Mouse (Mus musculus): ENCODE measurements at regions not wholly inside any gene's neighbourhood (a gene's known extent, or its start where the extent isn't known, plus 50 kb on each side); places are given as distances from the start of the nearest gene placed in this dataset.

DNA sequence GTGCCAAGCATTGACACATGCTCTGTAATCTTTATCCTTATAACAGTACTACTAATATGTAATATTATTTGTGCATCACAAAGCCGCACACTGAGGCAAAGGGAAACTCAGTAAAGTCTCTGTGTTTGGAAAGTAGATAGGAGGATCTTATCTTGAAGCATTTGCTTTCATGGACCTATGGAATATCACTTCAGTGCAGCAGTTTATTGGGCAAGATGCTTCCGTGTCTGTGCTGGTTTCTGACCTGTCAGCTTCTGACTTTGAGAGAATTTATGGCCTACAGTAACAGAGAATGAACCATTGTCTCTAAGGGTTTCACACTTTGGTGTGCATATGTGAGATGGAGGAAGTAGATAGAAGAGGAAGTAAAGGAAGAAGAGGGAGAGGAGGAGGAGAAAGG lies 74.0 kb upstream of the Far2 start:
- Histone ChIP-seq H3K4me3 (ENCODE audit: insufficient read depth, low read depth, low read length) (no peak overlapping the region), H3K9ac (ENCODE audit: low read depth, low read length) (no peak overlapping the region), H3K79me2 (ENCODE audit: control insufficient read depth, insufficient read depth, low read length) (no peaks in the 10 kb centered on the region), H3K4me1 (ENCODE audit: control insufficient read depth, insufficient read depth, low read length) (no peaks in the 10 kb centered on the region), H3K36me3 (ENCODE audit: control insufficient read depth, insufficient read depth, low read length) (no peaks in the 10 kb centered on the region), H3K27me3 (ENCODE audit: control insufficient read depth, insufficient read depth, low read length) (no peaks in the 10 kb centered on the region), H3K27ac (replicated peaks; ENCODE audit: insufficient read depth, low read depth, low read length) (no peak overlapping the region)
- 75% methylated on average over 2 of the region's 2 CpGs for WGBS
- TF ChIP-seq POLR2A (IDR thresholded peaks at IDR 0.05; ENCODE audit: extremely low read depth, insufficient read depth, low read length), result no peak
- no peak for TF ChIP-seq CTCF (IDR thresholded peaks at IDR 0.05; ENCODE audit: low read depth, low read length)
- no peak for DNase-seq (ENCODE audit: extremely low read depth, low read depth, low spot score)

DNA sequence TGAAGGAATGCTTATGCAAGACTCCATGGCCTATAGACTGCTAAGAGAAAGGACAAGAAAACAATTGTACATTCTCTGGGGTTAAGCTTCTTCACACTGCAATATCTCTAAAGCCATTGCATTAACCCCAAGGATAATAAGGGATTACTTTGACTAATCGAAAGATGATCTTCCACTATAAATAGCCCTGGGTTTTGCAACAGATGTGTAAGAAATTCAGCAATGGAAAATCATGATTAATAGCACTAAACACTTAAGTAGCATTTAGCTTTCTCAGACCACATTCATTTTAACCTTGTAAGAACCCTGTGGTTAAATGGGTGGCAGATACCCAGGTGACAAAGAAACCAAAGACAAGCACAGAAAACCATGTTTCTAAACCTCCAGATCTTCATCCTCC lies 71.1 kb upstream of the Far2 start:
- Histone ChIP-seq H3K27ac (replicated peaks; ENCODE audit: insufficient read depth, low read depth, low read length) (no peak overlapping the region), H3K9ac (ENCODE audit: low read depth, low read length) (no peak overlapping the region), H3K79me2 (ENCODE audit: control insufficient read depth, insufficient read depth, low read length) (no peaks in the 10 kb centered on the region), H3K27me3 (ENCODE audit: control insufficient read depth, insufficient read depth, low read length) (no peaks in the 10 kb centered on the region), H3K36me3 (ENCODE audit: control insufficient read depth, insufficient read depth, low read length) (no peaks in the 10 kb centered on the region), H3K4me3 (ENCODE audit: insufficient read depth, low read depth, low read length) (no peak overlapping the region), H3K4me1 (ENCODE audit: control insufficient read depth, insufficient read depth, low read length) (no peaks in the 10 kb centered on the region)
- DNase-seq (ENCODE audit: extremely low read depth, low read depth, low spot score), result no peak
- no peak for TF ChIP-seq POLR2A (IDR thresholded peaks at IDR 0.05; ENCODE audit: extremely low read depth, insufficient read depth, low read length)
- no peak for TF ChIP-seq CTCF (IDR thresholded peaks at IDR 0.05; ENCODE audit: low read depth, low read length)
- WGBS, result 74% methylated on average over 1 of the region's 1 CpGs

DNA sequence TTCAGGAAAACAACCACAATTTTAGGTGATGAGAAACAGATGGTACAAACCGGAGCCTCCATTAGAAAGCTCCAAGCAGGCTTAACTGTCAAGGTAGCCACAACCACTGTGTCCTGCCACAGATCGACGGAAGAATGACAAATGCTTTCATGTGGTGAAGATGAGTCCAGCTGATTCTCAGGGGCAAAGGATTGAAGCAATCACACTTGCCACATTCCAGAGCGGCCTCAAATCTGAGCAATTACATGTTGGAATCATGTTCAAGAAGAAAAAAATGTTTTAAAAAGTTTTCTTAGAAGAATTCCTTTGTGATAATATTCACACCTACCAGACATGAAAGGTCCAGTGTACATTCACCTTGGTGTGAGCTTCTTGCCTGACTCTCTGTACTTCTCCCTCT lies 57.7 kb upstream of the Far2 start:
- DNase-seq (ENCODE audit: extremely low read depth, low read depth, low spot score), result no peak
- H3K27me3 ChIP-seq (ENCODE audit: control insufficient read depth, insufficient read depth, low read length), result no peaks in the 10 kb centered on the region
- H3K36me3 ChIP-seq (ENCODE audit: control insufficient read depth, insufficient read depth, low read length), result no peaks in the 10 kb centered on the region
- H3K4me3 ChIP-seq (ENCODE audit: insufficient read depth, low read depth, low read length), result no peak overlapping the region
- no peak for TF ChIP-seq POLR2A (IDR thresholded peaks at IDR 0.05; ENCODE audit: extremely low read depth, insufficient read depth, low read length)
- no peak for TF ChIP-seq CTCF (IDR thresholded peaks at IDR 0.05; ENCODE audit: low read depth, low read length)
- H3K27ac ChIP-seq (replicated peaks; ENCODE audit: insufficient read depth, low read depth, low read length), result no peak overlapping the region
- no peaks in the 10 kb centered on the region for H3K79me2 ChIP-seq (ENCODE audit: control insufficient read depth, insufficient read depth, low read length)
- no peaks in the 10 kb centered on the region for H3K4me1 ChIP-seq (ENCODE audit: control insufficient read depth, insufficient read depth, low read length)
- WGBS, result 87% methylated on average over 4 of the region's 4 CpGs
- H3K9ac ChIP-seq (ENCODE audit: low read depth, low read length), result no peak overlapping the region
